In the genomic region with DNA sequence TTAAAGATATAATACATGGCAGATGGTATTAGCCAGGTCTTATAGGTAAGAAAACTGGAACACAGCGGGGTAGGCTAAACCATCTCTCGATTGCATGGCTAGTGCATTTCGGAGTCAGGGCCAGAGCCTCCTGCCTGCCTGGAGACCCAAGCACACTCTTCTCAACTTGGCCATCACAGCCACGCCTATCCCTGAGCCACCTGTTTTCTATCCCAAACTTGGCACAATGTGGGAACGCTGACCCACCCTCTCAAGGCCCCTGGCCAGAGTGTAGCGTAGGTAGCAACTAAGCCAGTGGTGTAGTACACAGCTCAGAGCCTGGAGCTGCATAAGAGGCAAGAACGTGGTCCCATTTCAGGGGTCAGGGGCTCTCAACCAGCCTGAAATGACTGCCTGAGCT, we compare ENCODE assay signal across 31 mouse cellular contexts. TPM values are rescaled to one million over a fixed set of nuclear protein-coding genes. Genes with fewer than 3 reads are reported as not detected.
"Had no signal": no experiment of that assay in that cellular context is flagged by ENCODE, and none has a peak within 500 bp of the region (broad histone marks: within the 10 kb centered on the region; RNA-seq: fewer than 3 reads in every experiment).

No protein-coding gene starts in this region.

- H3K9me3 ChIP-seq: limb, embryonic 10.5 days; limb, embryonic 12.5 days; limb, embryonic 13.5 days; limb, embryonic 15.5 days; liver, embryonic 12.5 days; liver, embryonic 13.5 days; liver, embryonic 15.5 days; lung, embryonic 15.5 days; megakaryocyte, embryonic 14.5 days; midbrain, embryonic 10.5 days; midbrain, embryonic 12.5 days; midbrain, embryonic 13.5 days had no signal

- ATAC-seq: liver, embryonic 12.5 days; liver, postnatal 0 days; lung, postnatal 0 days; midbrain, embryonic 13.5 days; midbrain, embryonic 16.5 days had no signal

- H3K9ac ChIP-seq: limb, embryonic 12.5 days; limb, embryonic 13.5 days; limb, embryonic 15.5 days; liver, embryonic 12.5 days; liver, embryonic 13.5 days; liver, embryonic 14.5 days; liver, embryonic 15.5 days; liver, postnatal 0 days; lung, embryonic 14.5 days; lung, embryonic 15.5 days; midbrain, embryonic 12.5 days; midbrain, embryonic 13.5 days had no signal

- DNase-seq: left cerebral cortex, postnatal 4 days; liver; liver, embryonic 13.5 days; liver, postnatal 0 days; lung, adult 18-20 months; lung, adult 2 months; lung, embryonic 14.5 days; lung, postnatal 10 days; lung, postnatal 14 days; lung, postnatal 36 days; lung, postnatal 4 days; midbrain, embryonic 14.5 days had no signal

- H3K36me3 ChIP-seq: liver, embryonic 12.5 days; liver, embryonic 13.5 days; liver, embryonic 15.5 days; lung, embryonic 15.5 days; midbrain, embryonic 10.5 days; midbrain, embryonic 12.5 days; midbrain, embryonic 13.5 days had no signal

- H3K27me3 ChIP-seq: limb, embryonic 12.5 days; liver, embryonic 13.5 days; liver, embryonic 15.5 days; lung, embryonic 15.5 days; midbrain, embryonic 12.5 days; midbrain, embryonic 13.5 days had no signal

- H3K4me2 ChIP-seq: limb, embryonic 12.5 days; limb, embryonic 13.5 days; limb, embryonic 15.5 days; liver, embryonic 11.5 days; liver, embryonic 12.5 days; liver, embryonic 13.5 days; liver, embryonic 15.5 days; lung, embryonic 14.5 days; lung, embryonic 15.5 days; midbrain, embryonic 12.5 days; midbrain, embryonic 13.5 days had no signal

- H3K27ac ChIP-seq: left cerebral cortex, adult 2 months; limb, embryonic 10.5 days; limb, embryonic 12.5 days; limb, embryonic 13.5 days; limb, embryonic 15.5 days; liver, embryonic 12.5 days; liver, embryonic 13.5 days; liver, embryonic 14.5 days; liver, embryonic 15.5 days; lung, embryonic 15.5 days; macrophage; midbrain, embryonic 10.5 days; midbrain, embryonic 12.5 days; midbrain, embryonic 13.5 days had no signal

- H3K4me3 ChIP-seq: left cerebral cortex, adult 2 months; limb, embryonic 10.5 days; limb, embryonic 12.5 days; limb, embryonic 13.5 days; limb, embryonic 15.5 days; liver, embryonic 12.5 days; liver, embryonic 13.5 days; liver, embryonic 15.5 days; lung, embryonic 15.5 days; megakaryocyte, embryonic 14.5 days; midbrain, embryonic 10.5 days; midbrain, embryonic 12.5 days; midbrain, embryonic 13.5 days; myocyte had no signal

- H3K4me1 ChIP-seq: liver, embryonic 12.5 days; liver, embryonic 13.5 days; liver, embryonic 15.5 days; megakaryocyte, embryonic 14.5 days; midbrain, embryonic 12.5 days; midbrain, embryonic 13.5 days had no signal

RNA-seq across cellular contexts. Expression of a gene that starts 20.1 kb away (rescaled TPM):
- total RNA-seq: megakaryocyte-erythroid progenitor cell, adult 5-6 weeks had no signal
